Mouse (Mus musculus) neural tube, embryonic 12.5 days (tissue): ENCODE measurements around the gene Mylk. TPM values are rescaled to one million over a fixed set of nuclear protein-coding genes. Genes with fewer than 3 reads are reported as not detected.

Source experiments
- ATAC-seq: fragments of 200-750 bp; cut with Nextera tagmentation; 2 replicates; pipeline ENCODE4 v1.8.0; 2017; ENCODE audit warnings: low read depth, mild to moderate bottlenecking, moderate TSS enrichment, moderate library complexity; ENCODE audit not compliant: low FRiP score
- H3K27ac ChIP-seq: fragments of 300-500 bp; sonication (generic); 2 replicates; pipeline ENCODE4 v1.5.1; 2016
- H3K27me3 ChIP-seq: fragments of 300-500 bp; sonication (generic); replicated peaks from 2 replicates; pipeline ENCODE4 v1.6.1; 2016; ENCODE audit warnings: mild to moderate bottlenecking
- H3K36me3 ChIP-seq: fragments of 300-500 bp; sonication (generic); 2 replicates; pipeline ENCODE4 v1.6.1; 2016; ENCODE audit warnings: mild to moderate bottlenecking
- H3K4me1 ChIP-seq: fragments of 300-500 bp; sonication (generic); 2 replicates; pipeline ENCODE4 v1.6.1; 2016
- H3K4me2 ChIP-seq: fragments of 300-500 bp; sonication (generic); replicated peaks from 2 replicates; pipeline ENCODE4 v1.6.1; 2016; ENCODE audit warnings: mild to moderate bottlenecking
- H3K4me3 ChIP-seq: fragments of 300-500 bp; sonication (generic); 2 replicates; pipeline ENCODE4 v1.5.1; 2016
- H3K9ac ChIP-seq: fragments of 300-500 bp; sonication (generic); 2 replicates; pipeline ENCODE4 v1.6.1; 2016; ENCODE audit warnings: mild to moderate bottlenecking
- H3K9me3 ChIP-seq: fragments of 300-500 bp; sonication (generic); 2 replicates; pipeline ENCODE4 v1.6.1; 2016; ENCODE audit warnings: mild to moderate bottlenecking
- WGBS: fragments of 180-500 bp; shearing (Covaris S2); methylation state at CpG from one replicate; pipeline ENCODE4 v1.1.7; 2016; 5-methylcytosine and 5-hydroxymethylcytosine counted together
- polyA plus RNA-seq: library from polyadenylated mRNA; unstranded; fragments of >200 nt; fragmentation: Nextera tagmentation; extraction: Ambion mirVana; gene quantifications from 2 replicates; pipeline ENCODE4 v1.2.1, GENCODE M21; 2016

Mylk gene
- polyA plus RNA-seq, 1 experiment from 2014 or later, result 5.1 TPM

DNA sequence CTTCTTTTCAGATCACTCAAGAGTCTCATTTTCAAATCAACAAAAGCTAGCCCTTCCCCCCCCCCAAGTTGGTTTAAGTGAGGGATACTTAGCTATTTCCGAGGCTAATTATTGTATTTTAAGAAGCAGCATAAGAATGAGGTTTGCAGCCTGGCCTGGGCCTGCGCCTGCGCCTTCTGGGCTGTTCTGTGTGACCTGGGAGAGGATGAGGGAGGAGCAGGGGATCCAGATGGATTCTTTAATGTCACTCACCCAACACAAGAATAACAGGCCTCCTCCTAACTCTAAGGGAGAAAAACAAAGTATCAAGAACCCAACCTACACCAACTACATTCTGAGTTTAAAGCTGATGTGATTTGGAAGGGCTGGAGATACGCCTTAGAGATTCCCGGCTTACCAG lies 214.3 kb downstream of the Mylk start:
- Histone ChIP-seq H3K27me3 (no peaks in the 10 kb centered on the region), H3K9ac (no peak overlapping the region), H3K36me3 (no peaks in the 10 kb centered on the region), H3K27ac (no peak overlapping the region), H3K4me1 (peaks cover 8% of the 10 kb centered on the region), H3K9me3 (0 out of 2 replicates have a peak, but pooled peaks cover 4% of the 10 kb centered on the region), H3K4me2 (no peak overlapping the region), H3K4me3 (no peak overlapping the region)
- WGBS, result 84% methylated on average over 5 of the region's 5 CpGs
- no peak for ATAC-seq

DNA sequence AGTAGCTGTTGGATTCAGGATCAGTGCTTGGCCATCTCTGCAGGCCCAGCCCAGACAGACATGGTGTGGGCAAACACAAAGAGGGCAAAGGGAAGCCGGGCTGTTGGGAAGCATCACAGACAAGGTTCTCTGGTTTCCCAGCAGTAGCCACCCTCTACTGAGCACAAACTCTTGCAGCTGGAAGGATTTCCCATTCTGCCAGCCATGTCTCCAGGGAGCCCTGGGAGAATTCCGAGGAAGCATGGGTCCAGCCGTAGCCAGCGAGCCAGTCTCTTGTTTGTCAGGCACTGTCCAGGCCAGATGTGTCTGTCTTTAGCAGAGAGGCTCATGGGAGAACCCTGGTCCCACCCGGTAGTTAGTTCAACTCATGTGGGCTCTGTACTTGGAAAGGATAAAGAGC lies 215.2 kb downstream of the Mylk start:
- H3K4me3 ChIP-seq, result no peak overlapping the region
- H3K4me1 ChIP-seq, result peaks cover 8% of the 10 kb centered on the region
- no peaks in the 10 kb centered on the region for H3K9me3 ChIP-seq
- WGBS, result 72% methylated on average over 5 of the region's 5 CpGs
- no peak overlapping the region for H3K9ac ChIP-seq
- no peak overlapping the region for H3K27ac ChIP-seq
- ATAC-seq, result no peak
- no peak overlapping the region for H3K4me2 ChIP-seq
- H3K36me3 ChIP-seq, result no peaks in the 10 kb centered on the region
- no peaks in the 10 kb centered on the region for H3K27me3 ChIP-seq

DNA sequence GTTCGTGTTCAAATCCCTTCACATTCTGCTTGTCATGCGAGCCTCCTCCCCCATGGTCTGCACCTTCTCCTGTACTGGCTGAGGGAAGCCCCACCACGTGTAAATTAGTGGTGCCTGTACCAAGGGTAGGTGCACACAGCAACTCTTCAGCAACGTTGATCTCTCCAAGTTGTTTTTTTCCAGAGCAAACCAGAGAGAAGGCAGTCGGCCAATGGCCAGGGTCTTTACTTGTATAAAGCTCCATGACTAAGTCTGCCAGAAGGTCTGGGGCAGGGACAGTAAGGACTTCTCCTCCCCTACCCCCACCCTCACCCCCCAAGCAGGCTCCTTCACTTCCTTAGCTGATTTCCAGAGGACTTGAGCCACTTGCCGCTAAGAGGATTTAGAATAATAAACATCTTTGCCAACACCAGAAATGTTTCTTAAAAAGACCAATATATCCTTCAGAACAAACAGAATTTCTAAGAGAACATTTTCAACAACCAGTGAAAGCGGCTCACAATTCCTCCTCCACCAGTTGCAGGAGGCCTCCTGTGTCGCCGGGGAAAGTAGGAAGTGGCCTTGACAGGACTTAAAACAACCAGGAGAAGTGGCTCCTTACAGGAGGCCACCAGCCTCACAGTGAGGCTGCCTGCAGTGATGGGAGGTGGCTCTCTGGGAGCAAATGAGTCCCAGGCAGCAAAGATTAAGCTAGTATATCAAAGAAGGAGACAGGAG lies 216.0 kb downstream of the Mylk start:
- Histone ChIP-seq H3K4me1 (peaks cover 8% of the 10 kb centered on the region), H3K9me3 (no peaks in the 10 kb centered on the region), H3K27me3 (no peaks in the 10 kb centered on the region), H3K4me2 (no peak overlapping the region), H3K9ac (no peak overlapping the region), H3K27ac (no peak overlapping the region), H3K4me3 (no peak overlapping the region), H3K36me3 (no peaks in the 10 kb centered on the region)
- no peak for ATAC-seq
- WGBS, result 68% methylated on average over 9 of the region's 9 CpGs

DNA sequence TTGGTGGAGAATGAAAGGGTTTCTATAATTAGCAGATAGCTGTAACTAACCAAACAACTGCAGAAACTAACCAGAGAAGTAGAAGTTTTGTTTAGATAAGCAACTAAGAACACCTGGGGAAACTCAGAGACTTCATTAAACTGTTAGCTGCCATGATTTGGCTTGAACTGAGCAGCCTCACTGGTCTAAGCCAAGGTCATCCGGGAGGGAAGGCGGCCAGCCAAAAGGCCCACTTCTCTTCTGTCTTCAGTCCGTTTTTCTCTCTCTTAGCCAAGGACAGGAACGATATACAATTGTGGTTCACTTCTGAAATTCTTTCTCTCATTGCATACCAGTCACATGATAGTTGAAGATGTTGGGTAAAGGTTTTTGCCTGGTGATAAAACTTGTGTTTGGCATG lies 217.3 kb downstream of the Mylk start:
- H3K9ac ChIP-seq, result no peak overlapping the region
- 88% methylated on average over 4 of the region's 4 CpGs for WGBS
- no peak overlapping the region for H3K4me2 ChIP-seq
- no peaks in the 10 kb centered on the region for H3K36me3 ChIP-seq
- H3K4me3 ChIP-seq, result no peak overlapping the region
- H3K9me3 ChIP-seq, result no peaks in the 10 kb centered on the region
- no peak overlapping the region for H3K27ac ChIP-seq
- H3K27me3 ChIP-seq, result no peaks in the 10 kb centered on the region
- ATAC-seq, result no peak
- H3K4me1 ChIP-seq, result peaks cover 8% of the 10 kb centered on the region

DNA sequence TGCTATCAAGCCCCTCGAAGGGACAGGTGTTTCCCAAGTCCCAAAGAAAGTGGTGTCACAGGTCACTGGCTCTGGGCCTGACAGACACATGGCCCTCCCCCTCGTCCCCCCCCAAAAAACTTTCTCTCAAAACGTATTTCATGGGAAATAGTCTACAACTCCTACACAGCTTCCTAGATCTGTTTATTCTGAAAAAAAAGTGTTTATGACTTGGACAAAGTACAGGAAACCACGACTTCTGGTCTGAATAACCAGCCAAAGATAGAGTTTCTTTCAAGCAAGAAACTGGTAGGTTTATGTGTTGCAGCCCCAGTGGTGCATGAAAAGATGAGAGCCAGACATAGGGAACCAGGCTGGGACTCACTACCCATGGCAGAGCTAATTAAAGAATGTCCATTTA lies 218.0 kb downstream of the Mylk start:
- H3K4me3 ChIP-seq, result no peak overlapping the region
- no peaks in the 10 kb centered on the region for H3K36me3 ChIP-seq
- H3K9ac ChIP-seq, result no peak overlapping the region
- H3K27ac ChIP-seq, result no peak overlapping the region
- H3K27me3 ChIP-seq, result no peaks in the 10 kb centered on the region
- ATAC-seq, result no peak
- peaks cover 8% of the 10 kb centered on the region for H3K4me1 ChIP-seq
- WGBS, result 76% methylated on average over 4 of the region's 4 CpGs
- no peak overlapping the region for H3K4me2 ChIP-seq
- H3K9me3 ChIP-seq, result no peaks in the 10 kb centered on the region

DNA sequence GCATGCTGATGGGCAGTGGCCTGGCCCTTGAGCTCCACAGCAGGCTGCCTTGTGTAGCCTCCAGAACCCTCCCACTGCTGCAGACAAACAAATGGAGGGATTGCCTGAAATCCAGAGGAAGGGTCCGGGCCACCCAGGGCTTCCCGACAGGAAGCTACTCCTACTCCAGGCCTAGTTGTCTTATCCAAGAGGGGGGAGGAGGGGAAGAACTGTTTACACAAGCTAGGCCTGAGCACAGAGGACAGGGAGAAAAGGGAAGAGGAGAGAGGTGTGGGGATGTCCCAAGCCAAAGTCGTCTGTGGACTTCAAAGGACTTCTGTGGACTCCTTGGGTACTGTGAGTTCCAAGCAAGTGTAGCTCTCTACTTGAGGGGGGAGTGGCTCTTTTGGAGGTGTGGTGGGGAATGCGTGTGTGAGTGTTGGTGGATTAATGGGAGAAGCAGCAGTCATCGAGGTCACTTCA lies 221.6 kb downstream of the Mylk start:
- no peak overlapping the region for H3K4me2 ChIP-seq
- H3K27ac ChIP-seq, result no peak overlapping the region
- no peaks in the 10 kb centered on the region for H3K27me3 ChIP-seq
- H3K4me3 ChIP-seq, result no peak overlapping the region
- H3K4me1 ChIP-seq, result no peaks in the 10 kb centered on the region
- H3K9ac ChIP-seq, result no peak overlapping the region
- WGBS, result 58% methylated on average over 5 of the region's 5 CpGs
- no peaks in the 10 kb centered on the region for H3K36me3 ChIP-seq
- ATAC-seq, result no peak
- H3K9me3 ChIP-seq, result no peaks in the 10 kb centered on the region

DNA sequence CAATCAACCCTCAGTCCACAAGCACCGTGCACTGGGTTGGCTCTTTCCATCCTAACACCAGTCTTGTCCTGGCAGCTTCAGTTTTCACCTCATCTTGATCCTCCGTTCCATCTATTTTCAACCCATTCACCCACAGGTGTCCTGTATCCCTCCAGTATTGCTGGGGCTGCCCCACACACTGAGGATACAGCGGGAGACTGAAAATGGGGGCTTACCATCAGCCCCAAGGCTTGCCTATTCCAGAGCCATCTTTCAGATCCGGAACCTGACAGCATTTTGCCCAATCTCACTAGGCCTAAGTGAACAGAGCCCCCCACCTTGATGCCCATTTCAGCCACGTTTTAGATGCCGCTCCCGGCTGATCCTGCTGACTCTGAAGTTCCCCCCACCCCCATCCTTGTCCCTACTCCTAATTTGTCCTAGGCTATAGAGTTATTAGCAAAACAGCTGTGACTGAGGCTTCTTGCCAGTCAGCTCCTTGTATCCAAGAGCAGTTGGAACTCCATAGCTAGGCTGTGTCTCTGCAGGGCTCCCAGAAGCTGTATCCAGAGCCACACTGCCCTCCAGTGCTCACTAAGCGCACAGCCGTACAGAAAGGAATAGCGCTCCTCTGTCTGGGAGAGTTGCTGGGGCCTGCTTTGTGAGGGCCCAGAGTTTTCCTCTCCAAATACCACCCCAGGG lies 222.2 kb downstream of the Mylk start:
- Histone ChIP-seq H3K27ac (no peak overlapping the region), H3K36me3 (no peaks in the 10 kb centered on the region), H3K4me3 (no peak overlapping the region), H3K4me1 (no peaks in the 10 kb centered on the region), H3K9ac (0 out of 2 replicates have a peak overlapping the region, but pooled peaks have one; percentile 17), H3K27me3 (no peaks in the 10 kb centered on the region), H3K9me3 (no peaks in the 10 kb centered on the region), H3K4me2 (no peak overlapping the region)
- WGBS, result 58% methylated on average over 10 of the region's 10 CpGs
- peak; percentile 82 for ATAC-seq

DNA sequence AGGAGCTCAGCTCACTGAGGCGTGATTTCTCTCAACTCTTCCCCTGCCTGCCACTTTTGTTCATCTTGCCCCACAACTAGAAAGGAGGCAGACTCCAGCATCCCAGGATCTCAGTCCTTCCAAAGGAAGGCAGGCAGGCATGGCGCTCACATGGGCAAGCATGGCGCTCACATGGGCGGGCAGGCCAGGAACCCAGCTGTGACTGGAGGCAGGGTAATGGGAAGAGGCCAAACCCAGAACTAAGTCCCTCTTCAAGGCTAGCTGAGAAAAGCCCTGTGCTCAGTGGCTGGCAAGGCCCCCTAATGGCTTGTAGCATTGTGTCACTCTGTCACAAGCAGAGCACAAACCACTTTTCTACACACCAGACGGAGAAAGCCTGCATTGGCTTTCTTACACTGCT lies 223.2 kb downstream of the Mylk start:
- Histone ChIP-seq H3K27me3 (no peaks in the 10 kb centered on the region), H3K9me3 (no peaks in the 10 kb centered on the region), H3K36me3 (no peaks in the 10 kb centered on the region), H3K4me1 (no peaks in the 10 kb centered on the region), H3K9ac (no peak overlapping the region), H3K4me2 (no peak overlapping the region), H3K4me3 (no peak overlapping the region), H3K27ac (no peak overlapping the region)
- ATAC-seq, result no peak
- 81% methylated on average over 5 of the region's 5 CpGs for WGBS

DNA sequence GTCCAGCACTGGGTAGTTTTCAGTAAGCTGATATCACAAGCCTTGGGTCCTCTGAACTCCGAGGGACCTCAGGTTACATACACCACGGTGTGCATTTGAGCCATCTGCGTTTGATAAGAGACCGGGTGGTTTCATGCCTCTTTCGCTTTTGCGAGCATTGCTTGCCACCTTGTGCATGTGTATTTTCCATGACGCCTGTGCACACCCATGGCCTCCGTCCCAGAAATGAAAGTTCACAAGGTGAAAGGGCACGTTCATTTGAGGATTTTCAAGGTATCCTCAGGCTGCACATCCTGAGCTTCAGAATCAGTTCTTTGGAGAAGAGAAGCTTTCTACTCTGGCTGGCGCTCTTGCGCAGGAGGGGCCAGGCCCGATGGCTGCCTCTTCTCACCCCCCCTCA lies 227.5 kb downstream of the Mylk start:
- Histone ChIP-seq H3K4me2 (no peak overlapping the region), H3K4me3 (no peak overlapping the region), H3K27ac (no peak overlapping the region), H3K9me3 (no peaks in the 10 kb centered on the region), H3K4me1 (no peaks in the 10 kb centered on the region), H3K36me3 (no peaks in the 10 kb centered on the region), H3K27me3 (no peaks in the 10 kb centered on the region), H3K9ac (no peak overlapping the region)
- no peak for ATAC-seq
- 88% methylated on average over 12 of the region's 12 CpGs for WGBS

DNA sequence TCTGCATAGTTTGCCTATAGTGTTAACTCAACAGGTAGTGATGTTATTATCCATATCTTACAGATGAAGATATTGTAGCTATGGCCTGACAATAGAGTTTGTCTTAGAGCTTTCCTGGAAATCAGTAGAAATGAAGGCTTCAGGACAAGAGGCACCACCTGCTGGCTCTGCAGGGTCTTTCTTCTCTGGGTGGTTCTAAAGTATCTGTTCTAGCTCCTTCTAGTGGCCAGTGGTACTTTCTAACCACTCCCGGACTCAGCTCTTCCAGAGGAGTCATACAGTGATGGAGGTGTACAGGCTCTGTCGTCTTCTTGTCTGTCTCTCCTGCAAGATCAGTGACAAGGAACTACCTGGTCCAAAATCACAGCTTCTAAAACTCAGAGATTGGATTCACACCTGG lies 230.5 kb downstream of the Mylk start:
- Histone ChIP-seq H3K27me3 (no peaks in the 10 kb centered on the region), H3K9ac (no peak overlapping the region), H3K4me2 (no peak overlapping the region), H3K4me1 (no peaks in the 10 kb centered on the region), H3K27ac (no peak overlapping the region), H3K9me3 (no peaks in the 10 kb centered on the region), H3K4me3 (no peak overlapping the region), H3K36me3 (no peaks in the 10 kb centered on the region)
- WGBS, result 63% methylated on average over 2 of the region's 2 CpGs
- no peak for ATAC-seq

DNA sequence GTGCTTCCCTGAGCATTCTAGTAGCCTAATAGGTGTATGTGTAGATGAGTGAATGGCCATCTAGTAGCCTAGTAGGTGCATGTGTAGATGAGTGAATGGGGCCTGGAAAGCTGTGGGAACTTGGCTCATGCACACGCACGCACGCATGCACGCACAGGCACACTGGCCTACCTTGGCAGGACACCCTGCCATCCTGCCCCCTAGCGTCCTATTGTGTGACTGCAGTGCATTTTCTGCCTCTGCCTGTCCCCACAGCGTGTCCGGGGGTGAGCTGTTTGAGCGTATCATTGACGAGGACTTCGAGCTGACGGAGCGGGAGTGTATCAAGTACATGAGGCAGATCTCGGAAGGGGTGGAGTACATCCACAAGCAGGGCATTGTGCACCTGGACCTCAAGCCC lies 231.6 kb downstream of the Mylk start:
- H3K4me3 ChIP-seq, result no peak overlapping the region
- H3K27me3 ChIP-seq, result no peaks in the 10 kb centered on the region
- no peak overlapping the region for H3K27ac ChIP-seq
- no peak for ATAC-seq
- no peak overlapping the region for H3K4me2 ChIP-seq
- WGBS, result 81% methylated on average over 13 of the region's 13 CpGs
- H3K9ac ChIP-seq, result no peak overlapping the region
- no peaks in the 10 kb centered on the region for H3K36me3 ChIP-seq
- H3K9me3 ChIP-seq, result no peaks in the 10 kb centered on the region
- H3K4me1 ChIP-seq, result no peaks in the 10 kb centered on the region

DNA sequence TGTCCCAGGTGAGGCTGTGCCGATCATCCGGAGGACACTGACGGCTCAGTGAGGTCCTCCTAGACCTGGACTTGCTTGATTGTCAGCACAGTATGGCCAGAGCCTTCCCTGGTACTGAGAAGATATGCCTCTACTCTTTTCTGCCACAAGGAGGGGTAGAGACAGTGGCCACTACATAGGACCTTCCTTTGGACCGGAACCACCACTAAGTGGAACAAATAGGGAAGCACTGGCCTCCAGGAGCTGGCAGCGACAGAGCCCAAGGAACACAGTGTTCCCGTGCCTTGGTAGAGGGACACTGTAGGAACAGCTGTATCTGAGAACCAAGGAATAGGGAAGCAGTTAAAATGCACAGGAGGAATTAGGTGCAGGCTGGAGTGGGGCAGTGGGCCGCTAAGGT lies 233.0 kb downstream of the Mylk start:
- Histone ChIP-seq H3K36me3 (no peaks in the 10 kb centered on the region), H3K27me3 (no peaks in the 10 kb centered on the region), H3K4me2 (no peak overlapping the region), H3K9ac (no peak overlapping the region), H3K27ac (no peak overlapping the region), H3K9me3 (no peaks in the 10 kb centered on the region), H3K4me3 (no peak overlapping the region), H3K4me1 (no peaks in the 10 kb centered on the region)
- 93% methylated on average over 7 of the region's 7 CpGs for WGBS
- no peak for ATAC-seq

DNA sequence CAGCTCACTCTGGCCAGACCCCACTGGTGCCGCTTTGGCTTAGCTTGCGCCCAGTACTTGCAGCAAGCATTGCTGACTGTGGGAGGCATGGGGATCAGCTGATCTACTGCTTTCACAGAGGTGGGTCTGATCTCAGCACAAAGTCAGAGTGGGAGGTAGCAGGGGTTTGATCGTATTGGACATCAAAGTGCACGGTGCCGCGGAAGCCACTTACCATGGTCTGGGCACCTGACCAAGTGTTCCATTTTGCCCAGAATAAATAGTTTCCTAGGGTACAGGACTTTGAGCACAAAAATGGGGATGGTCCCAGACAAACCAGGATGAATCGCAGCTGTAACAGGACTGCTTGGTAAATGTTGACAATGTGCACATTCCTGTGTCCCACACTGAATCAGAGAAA lies 236.0 kb downstream of the Mylk start:
- H3K27ac ChIP-seq, result no peak overlapping the region
- no peak for ATAC-seq
- 88% methylated on average over 7 of the region's 7 CpGs for WGBS
- H3K27me3 ChIP-seq, result no peaks in the 10 kb centered on the region
- H3K36me3 ChIP-seq, result no peaks in the 10 kb centered on the region
- no peak overlapping the region for H3K4me3 ChIP-seq
- no peaks in the 10 kb centered on the region for H3K4me1 ChIP-seq
- no peak overlapping the region for H3K4me2 ChIP-seq
- no peak overlapping the region for H3K9ac ChIP-seq
- no peaks in the 10 kb centered on the region for H3K9me3 ChIP-seq
